Mouse (Mus musculus) CH12.LX (cell line): ENCODE measurements around the gene Prmt1. TPM values are rescaled to one million over a fixed set of nuclear protein-coding genes. Genes with fewer than 3 reads are reported as not detected.

Source experiments
- DNase-seq: peaks from one replicate; pipeline ENCODE4 v3.0.0-alpha.2; 2013; ENCODE audit errors: extremely low read depth
- H3K27ac ChIP-seq: 2 replicates; pipeline ENCODE4 v1.5.1; 2012; ENCODE audit warnings: low read depth, mild to moderate bottlenecking, control low read depth, moderate library complexity; ENCODE audit not compliant: insufficient read depth
- H3K27me3 ChIP-seq: replicated peaks from 2 replicates; pipeline ENCODE3; 2012; ENCODE audit warnings: inconsistent platforms
- H3K36me3 ChIP-seq, 2 experiments: replicated peaks in 1 of 2; 2 replicates each; pipeline versions ENCODE3 to v1.6.1; 2012; ENCODE audit warnings: inconsistent platforms in 1 of 2, low read length in 1 of 2, mild to moderate bottlenecking in 1 of 2, mixed read lengths in 1 of 2, moderate library complexity in 1 of 2; ENCODE audit not compliant: control insufficient read depth in 1 of 2, insufficient read depth in 1 of 2
- H3K4me1 ChIP-seq, 2 experiments: 2 replicates each; pipeline ENCODE4 v1.6.1; 2012; ENCODE audit warnings: inconsistent platforms in 1 of 2, moderate library complexity in 1 of 2; ENCODE audit not compliant: insufficient read depth in 2 of 2, control insufficient read depth in 1 of 2
- H3K4me2 ChIP-seq: 2 replicates; pipeline ENCODE4 v1.6.1; 2012; ENCODE audit warnings: low read depth, mild to moderate bottlenecking, control low read depth; ENCODE audit not compliant: poor library complexity, insufficient read depth, severe bottlenecking
- H3K4me3 ChIP-seq, 3 experiments: fragments of 150-350 bp in 1 of 3; sonication (generic) in 1 of 3; replicated peaks in 1 of 3; 2 replicates each; pipeline versions ENCODE3 to v1.5.1; 2011 to 2012; ENCODE audit warnings: low read depth in 2 of 3, low read length in 2 of 3, mild to moderate bottlenecking in 2 of 3, moderate library complexity in 2 of 3, control low read depth in 1 of 3, improper control_type of control experiment in 1 of 3, inconsistent platforms in 1 of 3, mixed read lengths in 1 of 3; ENCODE audit not compliant: poor library complexity in 1 of 3
- H3K79me2 ChIP-seq: replicated peaks from 2 replicates; pipeline ENCODE4 v1.6.1; 2012; ENCODE audit warnings: mild to moderate bottlenecking, moderate library complexity; ENCODE audit not compliant: control insufficient read depth, poor library complexity, insufficient read depth, severe bottlenecking; ENCODE audit errors: extremely low read depth
- H3K9ac ChIP-seq: 2 replicates; pipeline ENCODE4 v1.6.1; 2012; ENCODE audit warnings: low read depth, mild to moderate bottlenecking, control low read depth, moderate library complexity; ENCODE audit not compliant: insufficient read depth
- H3K9me3 ChIP-seq: replicated peaks from 2 replicates; pipeline ENCODE3; 2012; ENCODE audit warnings: low read length, inconsistent platforms, mixed read lengths
- BHLHE40 ChIP-seq: IDR thresholded peaks from 2 replicates; pipeline ENCODE4 v1.6.1; 2011; ENCODE audit warnings: mild to moderate bottlenecking, low read depth, low read length, improper control_type of control experiment
- CHD1 ChIP-seq: IDR thresholded peaks from 2 replicates; pipeline ENCODE4 v1.6.1; 2012; ENCODE audit warnings: low read depth, low read length, improper control_type of control experiment, inconsistent platforms
- ELF1 ChIP-seq: IDR thresholded peaks from 2 replicates; pipeline ENCODE4 v1.6.1; 2014; ENCODE audit warnings: low read depth, mild to moderate bottlenecking, inconsistent platforms, low read length, improper control_type of control experiment
- EP300 ChIP-seq: IDR thresholded peaks from 2 replicates; pipeline ENCODE4 v1.6.1; 2011; ENCODE audit warnings: low read length, improper control_type of control experiment
- ETS1 ChIP-seq: conservative IDR thresholded peaks from 2 replicates; pipeline ENCODE4 v1.6.1; 2012; ENCODE audit warnings: low read depth, mild to moderate bottlenecking, inconsistent platforms, low read length, improper control_type of control experiment, moderate library complexity
- GABPA ChIP-seq: IDR thresholded peaks from 2 replicates; pipeline ENCODE4 v1.6.1; 2012; ENCODE audit warnings: low read depth, low read length, improper control_type of control experiment, inconsistent platforms; ENCODE audit not compliant: insufficient replicate concordance
- HCFC1 ChIP-seq: IDR thresholded peaks from 2 replicates; pipeline ENCODE4 v1.6.1; 2012; ENCODE audit warnings: low read depth, mild to moderate bottlenecking, inconsistent platforms, low read length, improper control_type of control experiment
- IRF4 ChIP-seq: IDR thresholded peaks from 2 replicates; pipeline ENCODE4 v1.6.1; 2014; ENCODE audit warnings: low read depth, mild to moderate bottlenecking, inconsistent platforms, low read length, improper control_type of control experiment
- JUN ChIP-seq: IDR thresholded peaks from 2 replicates; pipeline ENCODE4 v1.6.1; 2011; ENCODE audit warnings: low read depth, mild to moderate bottlenecking, low read length, improper control_type of control experiment, moderate library complexity; ENCODE audit not compliant: insufficient read depth
- JUND ChIP-seq: conservative IDR thresholded peaks from 2 replicates; pipeline ENCODE4 v1.6.1; 2011; ENCODE audit warnings: low read depth, low read length, improper control_type of control experiment
- KAT2A ChIP-seq: IDR thresholded peaks from 2 replicates; pipeline ENCODE4 v1.6.1; 2012; ENCODE audit warnings: low read length, improper control_type of control experiment, inconsistent platforms; ENCODE audit not compliant: insufficient replicate concordance
- MAFK ChIP-seq: IDR thresholded peaks from 2 replicates; pipeline ENCODE4 v1.6.1; 2011; ENCODE audit warnings: low read length, improper control_type of control experiment; ENCODE audit not compliant: insufficient replicate concordance
- MAX ChIP-seq: IDR thresholded peaks from 2 replicates; pipeline ENCODE4 v1.6.1; 2011; ENCODE audit warnings: low read length, improper control_type of control experiment
- MAZ ChIP-seq: IDR thresholded peaks from 2 replicates; pipeline ENCODE4 v1.6.1; 2012; ENCODE audit warnings: low read depth, mild to moderate bottlenecking, inconsistent platforms, low read length, improper control_type of control experiment, moderate library complexity
- MXI1 ChIP-seq: IDR thresholded peaks from 2 replicates; pipeline ENCODE4 v1.6.1; 2011; ENCODE audit warnings: mild to moderate bottlenecking, low read depth, low read length, improper control_type of control experiment
- NELFE ChIP-seq: IDR thresholded peaks from 2 replicates; pipeline ENCODE4 v1.6.1; 2011; ENCODE audit warnings: low read depth, low read length, improper control_type of control experiment
- NRF1 ChIP-seq: IDR thresholded peaks from 2 replicates; pipeline ENCODE4 v1.6.1; 2014; ENCODE audit warnings: low read depth, mild to moderate bottlenecking, inconsistent platforms, low read length, improper control_type of control experiment, moderate library complexity
- PAX5 ChIP-seq: IDR thresholded peaks from 2 replicates; pipeline ENCODE4 v1.6.1; 2012; ENCODE audit warnings: low read length, inconsistent platforms, mixed read lengths
- POLR2A ChIP-seq: IDR thresholded peaks from 2 replicates; pipeline ENCODE4 v1.6.1; 2011; ENCODE audit warnings: low read depth, mild to moderate bottlenecking, improper control_type of control experiment, low read length
- POLR2AphosphoS2 ChIP-seq: IDR thresholded peaks from 2 replicates; pipeline ENCODE4 v1.6.1; 2011; ENCODE audit warnings: low read depth, low read length, improper control_type of control experiment
- RCOR1 ChIP-seq: conservative IDR thresholded peaks from 2 replicates; pipeline ENCODE4 v1.6.1; 2012; ENCODE audit warnings: low read depth, mild to moderate bottlenecking, inconsistent platforms, low read length, improper control_type of control experiment
- SIN3A ChIP-seq: IDR thresholded peaks from 2 replicates; pipeline ENCODE4 v1.6.1; 2012; ENCODE audit warnings: low read length, improper control_type of control experiment, inconsistent platforms
- SMC3 ChIP-seq: IDR thresholded peaks from 2 replicates; pipeline ENCODE4 v1.6.1; 2011; ENCODE audit warnings: low read depth, low read length, improper control_type of control experiment
- TBP ChIP-seq: conservative IDR thresholded peaks from 2 replicates; pipeline ENCODE4 v1.6.1; 2011; ENCODE audit warnings: low read depth, low read length, improper control_type of control experiment
- TCF12 ChIP-seq: IDR thresholded peaks from 2 replicates; pipeline ENCODE4 v1.6.1; 2014; ENCODE audit warnings: low read depth, mild to moderate bottlenecking, inconsistent platforms, low read length, improper control_type of control experiment
- UBTF ChIP-seq: IDR thresholded peaks from 2 replicates; pipeline ENCODE4 v1.6.1; 2012; ENCODE audit warnings: low read depth, mild to moderate bottlenecking, inconsistent platforms, low read length, improper control_type of control experiment, moderate library complexity
- USF1 ChIP-seq: IDR thresholded peaks from 2 replicates; pipeline ENCODE4 v1.6.1; 2014; ENCODE audit warnings: low read depth, mild to moderate bottlenecking, inconsistent platforms, low read length, improper control_type of control experiment
- USF2 ChIP-seq: conservative IDR thresholded peaks from 2 replicates; pipeline ENCODE4 v1.6.1; 2011; ENCODE audit warnings: low read depth, low read length, improper control_type of control experiment
- ZC3H11A ChIP-seq: IDR thresholded peaks from 2 replicates; pipeline ENCODE4 v1.6.1; 2012; ENCODE audit warnings: low read depth, mild to moderate bottlenecking, inconsistent platforms, low read length, improper control_type of control experiment
- ZKSCAN1 ChIP-seq: IDR thresholded peaks from 2 replicates; pipeline ENCODE4 v1.6.1; 2012; ENCODE audit warnings: low read depth, inconsistent platforms, low read length, improper control_type of control experiment, borderline replicate concordance
- ZMIZ1 ChIP-seq: IDR thresholded peaks from 2 replicates; pipeline ENCODE4 v1.6.1; 2012; ENCODE audit warnings: low read depth, mild to moderate bottlenecking, inconsistent platforms, low read length, improper control_type of control experiment
- dilution Hi-C: fragments of 300-500 bp; cut with MboI; formaldehyde crosslinking; loops from 2 replicates; pipeline ENCODE4 v1.14.3; 2020; ENCODE audit warnings: low sequenced_read_pairs; ENCODE audit not compliant: extremely low pct_unique_long_range_greater_than_20kb, extremely low pct_ligation_motif_present
- in situ Hi-C: fragments of 300-500 bp; cut with MboI; formaldehyde crosslinking; loops from 3 replicates; pipeline ENCODE4 v1.14.3; 2019; ENCODE audit warnings: low sequenced_read_pairs, low pct_ligation_motif_present, low pct_unique_long_range_greater_than_20kb, mixed read lengths
- polyA plus RNA-seq: library from polyadenylated mRNA; unstranded; fragments of >175 nt; gene quantifications from 2 replicates; pipeline ENCODE4 v1.2.1, GENCODE M21; 2012; ENCODE audit warnings: low read depth; ENCODE audit not compliant: insufficient read length
- total RNA-seq, 2 experiments: library from RNA; depleted of rRNA; stranded (reverse); fragments of 300-350 nt in 1 of 2; fragments of >200 nt in 1 of 2; gene quantifications; 2 replicates each; pipeline ENCODE4 v1.2.3; 2012 to 2014

Prmt1 gene
- total and polyA plus RNA-seq, 3 experiments = 231 to 642 (median 340) TPM

DNA sequence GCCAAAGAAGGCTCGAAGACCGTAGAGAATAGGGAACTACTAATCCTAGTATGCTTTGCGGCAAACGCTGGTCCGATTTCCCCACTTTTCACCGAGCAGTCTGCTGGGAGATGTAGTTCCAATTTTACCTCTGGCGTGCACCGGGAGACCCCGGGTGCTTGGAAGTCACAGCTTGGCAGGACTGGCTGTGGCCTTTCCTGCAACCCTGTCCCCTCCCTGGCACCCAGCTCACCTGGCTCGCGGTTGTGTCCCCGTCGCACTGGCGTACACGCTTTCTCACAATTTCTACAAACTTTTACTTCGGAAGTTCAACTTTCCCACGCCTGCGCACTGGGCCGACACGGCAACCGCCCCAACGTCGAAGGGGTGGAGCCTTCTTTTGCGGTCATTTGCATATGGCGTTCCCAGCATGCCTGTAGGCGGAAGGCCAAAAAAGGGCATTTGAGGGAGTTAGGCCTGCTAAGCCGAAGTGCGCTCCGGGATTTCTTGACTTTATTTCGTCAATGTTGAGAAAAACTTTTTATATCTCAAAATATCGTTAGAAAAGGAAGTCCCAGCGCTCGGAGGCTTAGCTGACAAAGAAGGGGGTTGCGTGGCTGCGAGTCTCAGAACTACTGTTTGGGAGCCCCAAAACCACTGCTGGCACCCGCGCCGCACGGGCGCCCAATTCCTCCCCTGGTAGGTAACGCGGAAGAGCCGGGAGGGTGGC is 11.0 kb upstream of the Prmt1 start, which contains the start of gene Irf3:
TSS of gene Irf3 (plus strand) at position 418 of the 709 bp plus-strand sequence.
- H3K79me2 ChIP-seq = peaks cover 23% of the 10 kb centered on the region
- in situ Hi-C loops = no loop called here
- H3K27me3 ChIP-seq = no peaks in the 10 kb centered on the region
- TF ChIP-seq SMC3 (no peak), JUND (no peak), SIN3A (peak; percentile 85), EP300 (no peak), ZKSCAN1 (no peak), UBTF (peak; percentile 81; the same call in 1 of the 2 replicates), IRF4 (0 out of 2 replicates have a peak, but pooled peaks have one; percentile 22), USF2 (no peak), RCOR1 (no peak), TCF12 (0 out of 2 replicates have a peak, but pooled peaks have one; percentile 25), HCFC1 (peak; percentile 93), NRF1 (peak; percentile 96), ZMIZ1 (peak; percentile 48; the same call in 1 of the 2 replicates), POLR2AphosphoS2 (no peak; the same call in 1 of the 2 replicates), ELF1 (peak; percentile 83), JUN (no peak), NELFE (peak; percentile 78), TBP (peak; percentile 67; the same call in 1 of the 2 replicates), MAZ (no peak), POLR2A (peak; percentile 82), ETS1 (no peak), PAX5 (no peak), MXI1 (peak; percentile 88), CHD1 (no peak), ZC3H11A (no peak), USF1 (no peak), GABPA (peak; percentile 49; the same call in 1 of the 2 replicates), KAT2A (peak; percentile 83; the same call in 1 of the 2 replicates), BHLHE40 (peak; percentile 86), MAX (no peak), MAFK (no peak)
- peak within 1 kb of the TSS; percentile 88 for H3K4me2 ChIP-seq
- peak within 1 kb of the TSS; percentile 76 for H3K9ac ChIP-seq
- H3K9me3 ChIP-seq = no peaks in the 10 kb centered on the region
- peak within 1 kb of the TSS; percentile 82 for H3K27ac ChIP-seq
- peak within 1 kb of the TSS; percentile 67 to 96 (median 93) for H3K4me3 ChIP-seq
- dilution Hi-C loops = no loop called here
- peaks cover 3 to 28% of the 10 kb centered on the region in 2 experiments; a peak in 3 of 4 replicates for H3K4me1 ChIP-seq
- H3K36me3 ChIP-seq = peaks cover 47 to 66% of the 10 kb centered on the region in 2 experiments
- peak; percentile 97 for DNase-seq
